In the genomic region with DNA sequence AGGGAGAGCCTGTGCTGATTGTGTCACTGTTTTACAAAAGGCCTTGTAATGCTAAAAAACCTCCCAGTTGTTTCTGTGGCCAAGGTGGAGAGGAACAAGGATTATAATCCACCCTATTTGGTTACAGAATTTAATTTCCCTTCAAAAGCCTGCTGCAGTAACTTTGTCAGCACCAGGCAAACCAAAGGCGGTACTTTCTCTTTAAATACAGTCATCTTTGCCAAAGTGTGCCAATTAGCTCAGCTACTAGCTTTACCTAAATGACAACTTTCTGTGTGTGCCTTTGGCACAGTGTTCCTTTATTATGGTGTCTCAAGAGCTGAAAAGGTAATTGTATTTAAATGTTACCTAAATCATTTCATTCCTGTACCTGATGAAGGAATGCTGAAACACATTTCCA, we compare ENCODE assay signal across 16 mouse cellular contexts.
"Had no signal": no experiment of that assay in that cellular context is flagged by ENCODE, and none has a peak within 500 bp of the region (broad histone marks: within the 10 kb centered on the region; RNA-seq: fewer than 3 reads in every experiment).

No protein-coding gene starts in this region.

- H3K27me3 ChIP-seq: midbrain, embryonic 13.5 days; midbrain, embryonic 15.5 days; neural tube, embryonic 13.5 days; neural tube, embryonic 15.5 days; stomach, embryonic 15.5 days had no signal

- DNase-seq: lung, adult 18-20 months; lung, embryonic 14.5 days; lung, postnatal 10 days; lung, postnatal 4 days; right cerebral cortex, postnatal 14 days; thymus, adult 2 months; thymus, postnatal 25 days; thymus, postnatal 4 days had no signal

- H3K4me1 ChIP-seq: midbrain, embryonic 10.5 days; midbrain, embryonic 13.5 days; midbrain, embryonic 15.5 days; neural tube, embryonic 13.5 days; neural tube, embryonic 15.5 days; stomach, embryonic 15.5 days had no signal

- H3K36me3 ChIP-seq: midbrain, embryonic 10.5 days; midbrain, embryonic 15.5 days; neural tube, embryonic 13.5 days; neural tube, embryonic 15.5 days; stomach, embryonic 15.5 days had no signal

- ATAC-seq: midbrain, embryonic 13.5 days; midbrain, embryonic 15.5 days had no signal

- H3K27ac ChIP-seq: midbrain, embryonic 10.5 days; midbrain, embryonic 13.5 days; midbrain, embryonic 15.5 days; neural tube, embryonic 13.5 days; neural tube, embryonic 15.5 days; stomach, embryonic 15.5 days; stomach, postnatal 0 days had no signal

- H3K9me3 ChIP-seq: midbrain, embryonic 10.5 days; midbrain, embryonic 13.5 days; midbrain, embryonic 15.5 days; neural tube, embryonic 13.5 days; neural tube, embryonic 15.5 days; stomach, embryonic 15.5 days had no signal

- H3K4me3 ChIP-seq: midbrain, embryonic 10.5 days; midbrain, embryonic 13.5 days; midbrain, embryonic 15.5 days; myocyte; neural tube, embryonic 13.5 days; neural tube, embryonic 15.5 days; stomach, embryonic 15.5 days had no signal

- H3K4me2 ChIP-seq: lung, embryonic 14.5 days; midbrain, embryonic 13.5 days; midbrain, embryonic 15.5 days; neural tube, embryonic 13.5 days; neural tube, embryonic 15.5 days; stomach, embryonic 15.5 days had no signal

- H3K9ac ChIP-seq: lung, embryonic 14.5 days; midbrain, embryonic 13.5 days; midbrain, embryonic 15.5 days; neural tube, embryonic 13.5 days; neural tube, embryonic 15.5 days; stomach, embryonic 15.5 days had no signal
